Mouse (Mus musculus) urinary bladder, postnatal 14 days (tissue): ENCODE measurements around the gene Ddx28.
A peak's percentile ranks its signal among the peaks of the same experiment; 100 is the strongest.

Experiments
- DNase-seq: peaks from one replicate; pipeline ENCODE4 v3.0.0; 2021; ENCODE audit warnings: low spot score

The Ddx28 gene

GRCm38 (mm10) chr8:105966692-105967311 is 44.9 kb downstream of the Ddx28 start:
- DNase-seq, result peak; percentile 47

GRCm38 (mm10) chr8:105965905-105966341 is 45.8 kb downstream of the Ddx28 start, which contains the start of gene Slc12a4:
Slc12a4 (minus strand) TSS chr8:105966097.
- DNase-seq, result peak; percentile 80

GRCm38 (mm10) chr8:105965266-105965904 is 46.3 kb downstream of the Ddx28 start:
- peak; percentile 61 for DNase-seq

GRCm38 (mm10) chr8:105964506-105965265 is 47.0 kb downstream of the Ddx28 start:
- DNase-seq, result no peak

GRCm38 (mm10) chr8:105961536-105961935 is 50.1 kb downstream of the Ddx28 start:
- no peak for DNase-seq

GRCm38 (mm10) chr8:105961101-105961500 is 50.6 kb downstream of the Ddx28 start:
- no peak for DNase-seq
